Mouse (Mus musculus): Measurements from ENCODE around the gene Rbm8a2.
A peak's percentile ranks its signal among the peaks of the same experiment; 100 is the strongest.

Gene Rbm8a2

DNA sequence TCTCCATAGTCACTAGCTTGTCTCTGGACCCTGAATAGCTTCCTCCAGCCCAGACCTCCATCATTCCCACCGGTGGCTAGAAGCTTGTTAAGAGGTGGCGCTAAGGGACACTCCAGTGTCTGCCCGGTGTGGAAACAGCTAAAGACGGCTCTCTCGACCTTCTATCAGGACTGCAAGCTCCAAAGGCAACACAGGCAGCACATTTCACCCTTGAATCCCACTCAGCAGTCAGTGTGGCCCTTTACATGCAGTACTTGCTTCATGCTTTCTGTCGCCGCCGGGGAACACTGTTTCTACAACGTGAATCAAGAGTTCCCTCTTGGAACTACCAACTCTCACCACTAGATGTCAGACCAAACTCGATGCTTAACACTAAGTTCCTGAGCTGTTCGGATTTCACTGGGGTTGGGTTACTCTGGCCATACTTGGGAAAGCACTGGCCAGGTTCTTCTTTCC lies 42.6 kb downstream of the Rbm8a2 start:
- DNase-seq (ENCODE audit: low read depth in 2 of 2, low spot score in 2 of 2) = peak in 1 of 2 experiments; percentile 4

DNA sequence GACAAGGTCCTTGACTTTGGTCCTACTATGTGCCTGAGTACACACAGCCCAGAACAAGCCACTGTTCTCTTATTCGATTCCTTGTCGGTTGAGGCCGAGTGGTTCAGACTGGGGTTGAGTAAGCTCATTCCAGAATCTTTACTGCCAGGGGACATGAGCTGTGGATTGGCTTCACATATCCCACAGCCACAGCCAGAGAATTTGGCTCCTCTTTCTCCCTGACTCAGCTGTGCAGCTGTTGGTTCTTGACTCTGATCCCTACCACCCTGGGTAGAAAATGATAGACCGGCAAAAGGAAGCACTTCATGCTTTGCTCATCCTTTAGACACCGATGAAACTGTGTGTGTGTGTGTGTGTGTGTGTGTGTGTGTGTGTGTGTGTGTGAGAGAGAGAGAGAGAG lies 47.5 kb downstream of the Rbm8a2 start:
- DNase-seq (ENCODE audit: low read depth in 2 of 2, low spot score in 2 of 2) = no peak

All from CD8-positive naive resting alpha-beta T cell, adult 2 months (primary cell).